Mouse (Mus musculus): ENCODE data around the gene Vac14. TPM values are rescaled to one million over a fixed set of nuclear protein-coding genes. Genes with fewer than 3 reads are reported as not detected.

Gene Vac14
- polyA plus RNA-seq, 1 experiment from 2014 or later: 32.0 TPM

DNA sequence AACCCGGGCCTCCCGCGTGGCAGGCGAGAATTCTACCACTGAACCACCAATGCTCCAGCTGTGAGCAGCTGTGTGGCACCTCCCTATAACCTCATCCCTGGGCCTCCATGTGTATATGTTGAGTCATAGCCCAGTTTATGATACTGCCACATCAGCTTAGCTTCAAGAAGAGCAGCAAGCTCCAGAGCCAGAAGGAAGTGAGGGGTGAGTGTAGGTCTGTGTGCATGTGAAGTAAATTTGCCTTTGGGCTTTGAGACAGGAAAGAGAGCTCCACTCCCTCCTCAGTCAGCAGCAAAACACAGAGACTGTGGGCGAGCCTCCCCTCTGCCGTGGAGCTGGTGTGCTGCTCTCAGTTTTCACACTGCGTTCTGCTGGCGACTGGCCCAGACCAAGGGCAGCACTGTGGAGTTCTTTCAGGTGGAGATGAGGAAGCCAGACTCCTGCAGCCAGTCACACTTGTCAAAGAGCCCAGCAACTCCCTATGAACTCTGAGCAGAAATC is 12.2 kb downstream of the Vac14 start:
- H3K4me2 ChIP-seq: no peak overlapping the region
- 82% methylated on average over 8 of the region's 8 CpGs for WGBS
- H3K4me1 ChIP-seq: peaks cover 7% of the 10 kb centered on the region; the same call in 1 of the 2 replicates
- H3K27me3 ChIP-seq (replicated peaks): no peaks in the 10 kb centered on the region
- no peaks in the 10 kb centered on the region for H3K9me3 ChIP-seq
- no peak overlapping the region for H3K27ac ChIP-seq
- H3K36me3 ChIP-seq (replicated peaks): peaks cover 29% of the 10 kb centered on the region
- no peak overlapping the region for H3K4me3 ChIP-seq
- ATAC-seq (replicated peaks): no peak
- H3K9ac ChIP-seq: no peak overlapping the region

DNA sequence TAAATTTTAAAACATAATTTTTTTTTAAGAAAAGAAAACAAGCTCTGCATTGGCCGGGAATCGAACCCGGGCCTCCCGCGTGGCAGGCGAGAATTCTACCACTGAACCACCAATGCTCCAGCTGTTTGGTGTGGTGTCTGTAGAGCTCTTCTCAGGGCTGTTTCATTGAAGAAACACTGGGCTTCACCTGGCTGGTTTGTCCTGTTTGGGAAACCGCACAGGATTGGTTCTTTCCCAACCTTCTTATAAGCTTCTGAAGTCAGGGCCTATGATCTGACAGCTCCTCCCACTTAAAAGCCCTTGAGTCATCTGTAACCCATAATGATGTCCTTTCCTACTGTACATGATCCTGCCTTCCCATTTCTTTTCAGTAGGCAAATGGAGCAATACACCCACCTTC is 12.8 kb downstream of the Vac14 start:
- 93% methylated on average over 7 of the region's 7 CpGs for WGBS

DNA sequence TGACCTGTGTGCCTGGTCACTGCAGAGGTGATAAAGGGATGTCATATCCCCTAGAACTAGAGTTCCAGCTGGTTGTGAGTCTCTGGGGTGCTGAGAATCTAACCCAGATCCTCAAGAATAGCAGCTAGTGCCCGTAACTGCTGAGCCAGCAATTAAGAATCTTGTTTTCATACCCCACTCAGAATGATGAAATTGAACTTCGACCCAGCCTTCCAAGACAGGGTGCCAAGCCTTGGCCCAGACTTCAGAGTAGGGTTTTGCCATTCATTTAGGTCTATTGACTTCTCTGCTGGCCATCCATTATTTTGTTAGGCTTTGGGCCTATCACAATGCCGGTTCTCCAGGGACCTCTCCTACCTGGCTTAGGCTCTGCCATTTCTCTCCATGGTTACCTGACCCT is 15.4 kb downstream of the Vac14 start:
- H3K4me2 ChIP-seq: no peak overlapping the region
- H3K27ac ChIP-seq: no peak overlapping the region
- no peaks in the 10 kb centered on the region for H3K9me3 ChIP-seq
- H3K4me3 ChIP-seq: no peak overlapping the region
- ATAC-seq (replicated peaks): no peak
- H3K4me1 ChIP-seq: peaks cover 7% of the 10 kb centered on the region; the same call in 1 of the 2 replicates
- H3K27me3 ChIP-seq (replicated peaks): no peaks in the 10 kb centered on the region
- H3K36me3 ChIP-seq (replicated peaks): peaks cover 49% of the 10 kb centered on the region
- 95% methylated on average over 3 of the region's 3 CpGs for WGBS
- no peak overlapping the region for H3K9ac ChIP-seq

More for the DNA sequence above, 12.8 kb downstream of the Vac14 start:
- Histone ChIP-seq H3K4me2 (no peak overlapping the region), H3K9me3 (no peaks in the 10 kb centered on the region), H3K4me3 (no peak overlapping the region), H3K9ac (no peak overlapping the region), H3K4me1 (peaks cover 7% of the 10 kb centered on the region; the same call in 1 of the 2 replicates), H3K27me3 (replicated peaks) (no peaks in the 10 kb centered on the region), H3K27ac (no peak overlapping the region), H3K36me3 (replicated peaks) (peaks cover 35% of the 10 kb centered on the region)
- no peak for ATAC-seq (replicated peaks)

DNA sequence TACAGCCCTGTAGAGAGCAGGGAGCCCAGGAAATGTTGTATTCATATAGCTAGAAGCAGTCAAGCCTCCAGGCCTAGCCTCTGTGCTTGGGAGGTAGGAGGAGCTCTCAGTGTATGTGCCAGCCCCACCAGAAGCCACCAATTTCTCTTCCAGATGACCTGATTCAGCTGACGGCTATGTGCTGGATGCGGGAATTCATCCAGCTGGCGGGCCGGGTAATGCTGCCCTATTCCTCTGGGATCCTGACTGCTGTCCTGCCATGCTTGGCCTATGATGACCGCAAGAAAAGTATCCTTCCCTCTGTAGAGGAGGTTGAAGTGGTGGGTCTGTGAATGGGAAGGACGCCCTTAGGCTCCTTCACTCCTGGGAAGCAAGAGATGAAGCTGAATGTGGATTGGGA is 17.8 kb downstream of the Vac14 start:
- no peak overlapping the region for H3K9ac ChIP-seq
- H3K4me3 ChIP-seq: no peak overlapping the region
- H3K27ac ChIP-seq: no peak overlapping the region
- no peak for ATAC-seq (replicated peaks)
- H3K27me3 ChIP-seq (replicated peaks): no peaks in the 10 kb centered on the region
- H3K9me3 ChIP-seq: no peaks in the 10 kb centered on the region
- peaks cover 51% of the 10 kb centered on the region for H3K36me3 ChIP-seq (replicated peaks)
- 96% methylated on average over 6 of the region's 6 CpGs for WGBS
- H3K4me1 ChIP-seq: no peaks in the 10 kb centered on the region
- H3K4me2 ChIP-seq: no peak overlapping the region

DNA sequence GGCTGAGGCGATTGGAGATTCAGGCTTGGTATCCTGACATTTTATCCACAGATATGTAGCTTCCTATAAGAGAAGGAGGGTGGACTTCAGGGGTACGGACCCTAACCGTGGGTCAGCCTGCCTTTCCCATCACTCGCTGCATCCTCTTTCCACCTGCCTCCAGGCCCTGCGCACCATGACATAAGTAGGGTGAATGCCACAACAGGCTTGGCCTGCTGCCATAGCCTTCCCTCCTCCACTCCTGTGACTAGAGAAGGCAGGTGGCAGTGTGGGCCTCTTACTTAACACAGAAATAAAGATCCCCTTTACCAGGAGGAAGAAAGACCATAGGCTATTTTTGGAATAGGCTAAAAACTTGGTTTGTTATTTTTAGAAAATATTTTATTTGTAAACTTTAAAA is 23.9 kb downstream of the Vac14 start:
- Histone ChIP-seq H3K36me3 (replicated peaks) (peaks cover 7% of the 10 kb centered on the region), H3K4me3 (no peak overlapping the region), H3K9me3 (no peaks in the 10 kb centered on the region), H3K4me2 (no peak overlapping the region), H3K27me3 (replicated peaks) (no peaks in the 10 kb centered on the region), H3K9ac (no peak overlapping the region), H3K27ac (no peak overlapping the region), H3K4me1 (no peaks in the 10 kb centered on the region)
- WGBS: 91% methylated on average over 5 of the region's 5 CpGs
- no peak for ATAC-seq (replicated peaks)

DNA sequence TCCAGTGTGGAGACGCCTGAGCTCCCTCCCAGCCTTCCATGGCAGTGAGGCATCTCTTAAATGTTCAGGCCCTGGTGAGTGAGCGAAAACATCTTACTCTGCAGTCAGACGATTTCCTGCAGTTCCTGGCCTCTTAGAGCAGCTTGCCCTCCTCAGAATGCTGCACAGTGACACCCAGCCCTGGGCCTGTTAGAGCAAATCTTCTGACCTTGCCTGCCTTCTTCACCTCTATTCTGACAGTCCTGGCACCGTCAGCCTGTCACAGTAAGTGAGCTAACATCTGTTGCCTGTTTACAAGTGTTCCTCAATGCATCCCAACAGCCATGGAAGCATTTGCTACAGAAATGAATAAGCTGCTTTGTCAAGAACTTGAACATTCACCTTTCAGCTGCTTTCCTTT is 24.8 kb downstream of the Vac14 start:
- 75% methylated on average over 4 of the region's 4 CpGs for WGBS
- H3K9ac ChIP-seq: no peak overlapping the region
- no peak for ATAC-seq (replicated peaks)
- H3K4me2 ChIP-seq: no peak overlapping the region
- H3K27me3 ChIP-seq (replicated peaks): no peaks in the 10 kb centered on the region
- H3K9me3 ChIP-seq: no peaks in the 10 kb centered on the region
- H3K27ac ChIP-seq: no peak overlapping the region
- H3K36me3 ChIP-seq (replicated peaks): peaks cover 3% of the 10 kb centered on the region; the same call in 1 of the 2 replicates
- H3K4me1 ChIP-seq: no peaks in the 10 kb centered on the region
- H3K4me3 ChIP-seq: no peak overlapping the region

DNA sequence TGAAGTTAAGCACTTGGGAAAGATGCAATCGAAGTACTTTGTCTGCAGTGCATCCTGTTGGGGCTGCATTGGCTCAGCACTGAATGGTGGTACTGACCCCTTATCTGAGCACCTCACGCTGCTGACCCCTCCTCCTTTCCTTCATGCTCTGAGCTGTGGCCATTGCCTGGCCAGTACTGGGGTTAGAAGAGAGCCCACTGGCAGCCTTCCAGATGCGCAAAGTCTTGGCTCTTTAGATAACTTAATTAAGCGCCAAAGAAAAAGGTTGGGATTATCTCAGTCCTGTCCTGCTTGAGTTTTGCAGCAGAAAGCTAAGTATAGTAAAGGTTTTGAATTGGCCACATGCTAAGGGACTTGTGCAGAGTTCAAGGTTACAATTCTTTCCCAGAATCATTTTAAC is 26.0 kb downstream of the Vac14 start:
- H3K4me2 ChIP-seq: no peak overlapping the region
- no peak for ATAC-seq (replicated peaks)
- no peaks in the 10 kb centered on the region for H3K27me3 ChIP-seq (replicated peaks)
- H3K4me3 ChIP-seq: no peak overlapping the region
- no peaks in the 10 kb centered on the region for H3K9me3 ChIP-seq
- no peaks in the 10 kb centered on the region for H3K4me1 ChIP-seq
- no peak overlapping the region for H3K9ac ChIP-seq
- whole genome bisulfite sequencing: 76% methylated on average over 4 of the region's 4 CpGs
- H3K27ac ChIP-seq: no peak overlapping the region
- H3K36me3 ChIP-seq (replicated peaks): 0 out of 2 replicates have a peak, but pooled peaks cover 3% of the 10 kb centered on the region

DNA sequence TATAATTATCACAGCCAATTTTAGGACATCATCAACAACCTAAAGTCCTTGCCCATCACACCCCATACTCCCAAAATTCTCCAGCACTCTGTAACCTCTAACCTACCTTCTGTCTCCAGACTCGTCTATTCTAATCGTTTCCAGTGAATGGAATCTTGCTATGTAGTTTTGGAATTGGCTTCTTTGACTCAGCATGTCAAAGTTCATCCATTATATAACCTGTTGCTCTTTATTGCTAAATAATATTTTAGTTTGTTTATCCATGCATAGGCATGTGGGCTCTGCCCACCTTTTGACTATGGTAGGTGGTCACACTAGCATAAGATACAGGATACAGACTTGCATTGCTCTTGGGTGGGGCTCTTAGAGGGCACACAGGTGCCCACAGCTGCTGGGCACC is 26.5 kb downstream of the Vac14 start:
- H3K4me3 ChIP-seq: no peak overlapping the region
- H3K4me1 ChIP-seq: no peaks in the 10 kb centered on the region
- 95% methylated on average over 2 of the region's 2 CpGs for WGBS
- H3K27ac ChIP-seq: no peak overlapping the region
- H3K9me3 ChIP-seq: no peaks in the 10 kb centered on the region
- H3K9ac ChIP-seq: no peak overlapping the region
- no peak for ATAC-seq (replicated peaks)
- 0 out of 2 replicates have a peak, but pooled peaks cover 1% of the 10 kb centered on the region for H3K36me3 ChIP-seq (replicated peaks)
- H3K4me2 ChIP-seq: no peak overlapping the region
- H3K27me3 ChIP-seq (replicated peaks): no peaks in the 10 kb centered on the region

DNA sequence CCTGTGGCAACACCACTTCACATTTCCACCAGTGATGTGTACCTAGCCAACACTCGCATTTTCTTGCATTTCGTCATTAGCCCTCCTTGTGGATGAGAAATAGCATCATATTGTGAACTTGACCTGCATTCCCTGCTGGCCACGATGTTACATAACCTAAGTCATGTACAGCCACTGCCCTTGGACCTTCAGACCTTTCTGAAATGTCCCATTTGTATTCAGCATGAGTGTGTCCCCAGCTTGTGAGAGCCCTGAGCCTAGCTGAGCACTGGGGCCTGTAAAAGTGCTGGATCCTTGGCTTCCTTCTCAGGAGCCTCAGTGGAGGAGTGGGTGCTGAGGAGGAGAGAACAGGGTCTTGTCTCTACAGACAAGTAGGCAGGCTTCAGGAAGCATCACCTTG is 27.0 kb downstream of the Vac14 start:
- WGBS: 90% methylated on average over 3 of the region's 3 CpGs
- H3K9me3 ChIP-seq: no peaks in the 10 kb centered on the region
- H3K27ac ChIP-seq: no peak overlapping the region
- H3K4me1 ChIP-seq: no peaks in the 10 kb centered on the region
- H3K9ac ChIP-seq: no peak overlapping the region
- no peaks in the 10 kb centered on the region for H3K27me3 ChIP-seq (replicated peaks)
- no peaks in the 10 kb centered on the region for H3K36me3 ChIP-seq (replicated peaks)
- no peak overlapping the region for H3K4me3 ChIP-seq
- H3K4me2 ChIP-seq: no peak overlapping the region
- no peak for ATAC-seq (replicated peaks)

DNA sequence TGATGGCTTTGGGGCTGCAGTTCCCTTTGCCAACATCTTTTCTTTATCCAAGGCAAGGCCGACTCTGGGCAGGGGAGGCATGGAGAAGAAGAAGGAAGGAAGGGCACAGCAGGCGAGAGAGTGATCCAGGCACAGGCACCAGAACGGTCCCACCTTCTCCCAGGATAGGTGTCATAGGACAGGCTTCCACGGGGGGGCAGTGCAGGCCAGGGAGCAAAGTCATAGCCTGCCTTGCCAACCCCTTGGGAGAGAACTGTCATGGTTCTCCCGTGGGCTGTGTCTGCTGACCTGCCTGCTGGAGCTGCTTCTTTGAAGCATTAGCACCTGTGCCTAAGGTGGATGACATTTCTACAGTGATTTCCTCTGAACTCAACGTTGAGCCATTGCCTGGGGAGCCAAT is 27.7 kb downstream of the Vac14 start:
- 34% methylated on average over 6 of the region's 6 CpGs for WGBS
- Histone ChIP-seq H3K36me3 (replicated peaks) (peaks cover 3% of the 10 kb centered on the region; the same call in 1 of the 2 replicates), H3K4me1 (no peaks in the 10 kb centered on the region), H3K9me3 (no peaks in the 10 kb centered on the region), H3K27me3 (replicated peaks) (no peaks in the 10 kb centered on the region), H3K4me2 (no peak overlapping the region), H3K4me3 (no peak overlapping the region), H3K27ac (no peak overlapping the region), H3K9ac (no peak overlapping the region)
- no peak for ATAC-seq (replicated peaks)

DNA sequence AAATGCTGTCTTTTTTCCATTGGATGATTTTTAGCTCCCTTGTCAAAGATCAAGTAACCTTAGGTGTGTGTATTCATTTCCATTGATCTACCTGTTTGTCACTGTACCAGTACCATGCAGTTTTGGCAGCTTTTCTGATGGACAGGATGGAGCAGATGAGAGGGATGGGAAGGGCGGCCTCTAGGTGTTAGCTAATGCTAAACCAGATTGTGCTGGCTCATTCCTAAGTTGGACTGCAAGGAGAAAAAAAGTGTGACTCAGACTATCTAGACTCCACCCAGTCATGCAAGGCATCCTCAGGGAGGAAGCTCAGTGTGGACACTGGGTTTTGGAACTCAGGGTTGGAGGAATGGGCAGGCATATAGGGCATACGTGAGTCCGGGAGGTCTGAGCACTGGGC is 30.2 kb downstream of the Vac14 start:
- peaks cover 12% of the 10 kb centered on the region; the same call in 1 of the 2 replicates for H3K36me3 ChIP-seq (replicated peaks)
- no peak overlapping the region for H3K4me3 ChIP-seq
- no peaks in the 10 kb centered on the region for H3K4me1 ChIP-seq
- no peak overlapping the region for H3K9ac ChIP-seq
- H3K4me2 ChIP-seq: no peak overlapping the region
- H3K27ac ChIP-seq: no peak overlapping the region
- no peak for ATAC-seq (replicated peaks)
- 91% methylated on average over 3 of the region's 3 CpGs for WGBS
- no peaks in the 10 kb centered on the region for H3K27me3 ChIP-seq (replicated peaks)
- no peaks in the 10 kb centered on the region for H3K9me3 ChIP-seq

DNA sequence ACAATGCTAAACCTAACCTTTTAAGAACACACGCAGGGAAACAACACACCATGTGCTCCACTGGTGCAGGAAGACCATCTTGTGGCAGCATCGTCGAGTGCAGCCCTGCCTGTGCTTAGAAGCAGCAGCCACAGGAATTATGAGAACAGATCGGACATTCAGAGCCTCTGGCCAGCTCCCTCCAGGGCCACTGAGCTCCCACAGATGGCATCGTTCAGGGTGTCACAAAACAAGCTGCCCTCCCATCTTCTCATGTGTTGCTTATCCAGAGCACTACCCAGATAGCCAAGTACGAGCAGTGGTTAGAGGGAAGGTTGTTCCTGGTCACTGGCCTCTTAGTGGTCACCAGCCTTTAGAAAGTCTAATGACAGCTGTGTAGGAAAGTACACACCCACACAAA is 30.9 kb downstream of the Vac14 start:
- H3K9ac ChIP-seq: no peak overlapping the region
- H3K4me2 ChIP-seq: no peak overlapping the region
- no peak overlapping the region for H3K27ac ChIP-seq
- peaks cover 12% of the 10 kb centered on the region; the same call in 1 of the 2 replicates for H3K36me3 ChIP-seq (replicated peaks)
- no peaks in the 10 kb centered on the region for H3K4me1 ChIP-seq
- H3K27me3 ChIP-seq (replicated peaks): no peaks in the 10 kb centered on the region
- H3K9me3 ChIP-seq: no peaks in the 10 kb centered on the region
- WGBS: 95% methylated on average over 6 of the region's 6 CpGs
- H3K4me3 ChIP-seq: no peak overlapping the region
- no peak for ATAC-seq (replicated peaks)

DNA sequence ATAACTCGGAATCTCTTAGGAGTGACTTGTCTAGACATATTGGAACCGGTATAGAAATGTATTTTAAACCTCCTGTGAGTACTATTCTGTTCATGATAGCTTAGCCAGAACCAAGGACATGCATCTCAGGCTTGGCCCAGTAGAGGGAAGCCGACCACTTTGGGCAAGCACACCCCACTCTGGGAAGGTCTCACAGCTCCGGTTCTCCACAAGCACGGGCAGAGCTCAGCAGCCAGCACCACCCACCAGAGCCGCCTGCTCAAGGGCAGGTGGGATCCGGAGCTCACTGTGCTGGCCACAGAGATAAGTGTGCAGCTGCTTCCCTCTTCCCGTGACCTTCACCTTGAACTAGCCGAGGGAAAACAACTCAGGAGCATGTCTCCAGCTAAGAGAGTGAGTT is 32.5 kb downstream of the Vac14 start:
- peaks cover 12% of the 10 kb centered on the region; the same call in 1 of the 2 replicates for H3K36me3 ChIP-seq (replicated peaks)
- no peaks in the 10 kb centered on the region for H3K27me3 ChIP-seq (replicated peaks)
- no peaks in the 10 kb centered on the region for H3K9me3 ChIP-seq
- ATAC-seq (replicated peaks): no peak
- WGBS: 92% methylated on average over 9 of the region's 9 CpGs
- no peak overlapping the region for H3K9ac ChIP-seq
- H3K4me3 ChIP-seq: no peak overlapping the region
- no peak overlapping the region for H3K27ac ChIP-seq
- H3K4me1 ChIP-seq: no peaks in the 10 kb centered on the region
- no peak overlapping the region for H3K4me2 ChIP-seq
